Mouse (Mus musculus) limb, embryonic 14.5 days (tissue): ENCODE data around the gene Palb2. TPM values are rescaled to one million over a fixed set of nuclear protein-coding genes. Genes with fewer than 3 reads are reported as not detected.

Source experiments
- ATAC-seq: fragments of 200-750 bp; cut with Nextera tagmentation; 2 replicates; pipeline ENCODE4 v1.8.0; 2017; ENCODE audit warnings: low read depth, moderate number of reproducible peaks, moderate TSS enrichment; ENCODE audit not compliant: low FRiP score
- DNase-seq: peaks from one replicate; pipeline ENCODE4 v3.0.0-alpha.2; 2015; ENCODE audit warnings: low spot score
- H3K27ac ChIP-seq: fragments of 300-500 bp; sonication (generic); replicated peaks from 2 replicates; pipeline ENCODE4 v1.5.1; 2014; ENCODE audit warnings: low read depth, mild to moderate bottlenecking, low read length, moderate library complexity, mixed read lengths
- H3K27me3 ChIP-seq: fragments of 300-500 bp; sonication (generic); 2 replicates; pipeline ENCODE4 v1.6.1; 2014; ENCODE audit warnings: low read length, mixed read lengths; ENCODE audit not compliant: control insufficient read depth, insufficient read depth
- H3K36me3 ChIP-seq: fragments of 300-500 bp; sonication (generic); 2 replicates; pipeline ENCODE4 v1.6.1; 2014; ENCODE audit warnings: mild to moderate bottlenecking, low read length, moderate library complexity, mixed read lengths; ENCODE audit not compliant: control insufficient read depth, insufficient read depth
- H3K4me1 ChIP-seq: fragments of 300-500 bp; sonication (generic); 2 replicates; pipeline ENCODE4 v1.6.1; 2014; ENCODE audit warnings: antibody characterized with exemption, low read length, mixed read lengths; ENCODE audit not compliant: control insufficient read depth, insufficient read depth
- H3K4me2 ChIP-seq: fragments of 300-500 bp; sonication (generic); replicated peaks from 2 replicates; pipeline ENCODE4 v1.6.1; 2014; ENCODE audit warnings: low read depth, mild to moderate bottlenecking, low read length, moderate library complexity; ENCODE audit not compliant: severe bottlenecking
- H3K4me3 ChIP-seq: fragments of 300-500 bp; sonication (generic); replicated peaks from 2 replicates; pipeline ENCODE4 v1.5.1; 2014; ENCODE audit warnings: low read length
- H3K9ac ChIP-seq: fragments of 300-500 bp; sonication (generic); 2 replicates; pipeline ENCODE4 v1.6.1; 2014; ENCODE audit warnings: mild to moderate bottlenecking, low read depth, low read length, moderate library complexity; ENCODE audit not compliant: severe bottlenecking
- H3K9me3 ChIP-seq: fragments of 300-500 bp; sonication (generic); 2 replicates; pipeline ENCODE4 v1.6.1; 2016; ENCODE audit warnings: low read length; ENCODE audit not compliant: control insufficient read depth
- POLR2A ChIP-seq: fragments of 200-500 bp; IDR thresholded peaks from 2 replicates; pipeline ENCODE4 v1.8.0; 2012; ENCODE audit warnings: inconsistent platforms, mild to moderate bottlenecking, moderate library complexity, borderline replicate concordance; ENCODE audit not compliant: insufficient read depth, insufficient read length; ENCODE audit errors: extremely low read depth
- WGBS: fragments of 180-500 bp; shearing (Covaris S2); extraction: QIAGEN DNeasy Blood & Tissue Kit; methylation state at CpG from one replicate; pipeline ENCODE4 v1.1.7; 2014; 5-methylcytosine and 5-hydroxymethylcytosine counted together
- polyA plus RNA-seq, 2 experiments: library from polyadenylated mRNA; depleted of rRNA in 1 of 2; stranded (reverse) in 1 of 2; unstranded in 1 of 2; fragments of >200 nt; fragmentation: Nextera tagmentation in 1 of 2; extraction: Ambion mirVana in 1 of 2; gene quantifications; 2 replicates each; pipeline versions ENCODE4 v1.2.1 to v1.2.3; 2012 to 2014

Gene Palb2
- polyA plus RNA-seq, 2 experiments: 9.1 to 12.6 TPM

DNA sequence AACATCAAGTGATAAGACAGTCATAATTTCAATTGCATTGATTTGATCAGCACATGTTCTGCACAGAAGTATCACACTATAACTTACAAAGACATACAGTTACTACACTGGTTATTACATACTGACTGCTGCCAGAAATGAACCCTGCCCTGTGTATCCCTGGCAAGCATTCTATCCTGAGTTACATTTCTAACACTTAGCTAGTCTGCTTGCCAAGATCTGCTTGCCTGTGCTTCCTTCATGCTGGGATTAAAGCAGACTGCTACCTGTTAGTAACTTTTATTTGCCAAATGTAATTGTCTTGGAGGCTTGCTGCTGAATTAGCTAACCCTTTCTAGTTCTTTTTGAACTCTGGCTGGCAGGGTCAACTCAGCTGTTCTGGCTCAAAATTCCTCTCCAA lies 8.2 kb upstream of the Palb2 start:
- Histone ChIP-seq H3K9ac (no peak overlapping the region), H3K27ac (no peak overlapping the region), H3K4me3 (no peak overlapping the region), H3K27me3 (no peaks in the 10 kb centered on the region), H3K4me1 (no peaks in the 10 kb centered on the region), H3K4me2 (no peak overlapping the region), H3K36me3 (peaks cover 92% of the 10 kb centered on the region), H3K9me3 (no peaks in the 10 kb centered on the region)
- TF ChIP-seq POLR2A: no peak
- DNase-seq: no peak
- no peak for ATAC-seq

DNA sequence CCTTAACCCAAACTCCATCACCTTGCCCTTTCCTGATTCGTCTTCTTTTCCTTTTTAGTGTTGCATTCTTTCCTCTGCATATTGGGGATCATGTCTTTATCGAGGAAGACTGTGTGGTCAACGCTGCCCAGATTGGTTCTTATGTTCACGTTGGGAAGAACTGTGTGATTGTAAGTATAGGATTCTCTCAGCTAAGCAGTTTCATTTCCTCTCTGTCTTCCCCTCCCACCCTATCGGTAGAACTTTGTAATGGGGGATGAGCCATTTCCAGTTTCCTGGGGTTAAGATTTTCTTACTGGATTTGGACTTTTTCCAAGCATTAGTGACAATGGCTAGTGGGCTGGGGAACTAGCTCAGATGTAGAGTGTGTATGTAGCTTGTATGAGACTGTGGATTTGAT lies 5.4 kb upstream of the Palb2 start:
- no peak for ATAC-seq
- DNase-seq: no peak
- 90% methylated on average over 5 of the region's 5 CpGs for WGBS
- Histone ChIP-seq H3K36me3 (peaks cover 83% of the 10 kb centered on the region), H3K4me1 (peaks cover 6% of the 10 kb centered on the region; the same call in 1 of the 2 replicates), H3K9ac (no peak overlapping the region), H3K9me3 (no peaks in the 10 kb centered on the region), H3K27me3 (no peaks in the 10 kb centered on the region), H3K4me3 (no peak overlapping the region), H3K27ac (no peak overlapping the region), H3K4me2 (no peak overlapping the region)
- TF ChIP-seq POLR2A: no peak

DNA sequence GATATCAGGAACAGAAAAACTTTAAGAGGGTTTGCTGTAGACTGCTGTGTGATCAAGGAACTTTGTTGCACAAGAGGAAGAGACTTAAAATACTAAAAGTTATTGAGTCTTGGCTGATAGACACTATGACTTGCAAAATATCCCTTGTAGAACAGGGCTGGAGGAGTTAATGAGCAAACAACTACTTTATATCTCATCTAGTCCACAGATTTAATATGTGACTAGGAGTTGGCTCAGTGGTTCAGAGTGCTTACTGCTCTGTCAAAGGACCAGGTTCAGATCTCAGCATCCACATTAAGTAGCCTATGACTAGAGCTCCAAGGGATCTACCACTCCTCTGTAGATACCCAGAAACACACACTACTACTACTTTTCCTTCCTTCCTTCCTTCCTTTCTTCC lies 4.3 kb upstream of the Palb2 start:
- no peak overlapping the region for H3K4me2 ChIP-seq
- H3K4me3 ChIP-seq: no peak overlapping the region
- no peak for DNase-seq
- H3K36me3 ChIP-seq: peaks cover 74% of the 10 kb centered on the region
- no peak for TF ChIP-seq POLR2A
- H3K4me1 ChIP-seq: peaks cover 6% of the 10 kb centered on the region; the same call in 1 of the 2 replicates
- ATAC-seq: no peak
- no peaks in the 10 kb centered on the region for H3K27me3 ChIP-seq
- no peak overlapping the region for H3K27ac ChIP-seq
- H3K9ac ChIP-seq: no peak overlapping the region
- no peaks in the 10 kb centered on the region for H3K9me3 ChIP-seq

DNA sequence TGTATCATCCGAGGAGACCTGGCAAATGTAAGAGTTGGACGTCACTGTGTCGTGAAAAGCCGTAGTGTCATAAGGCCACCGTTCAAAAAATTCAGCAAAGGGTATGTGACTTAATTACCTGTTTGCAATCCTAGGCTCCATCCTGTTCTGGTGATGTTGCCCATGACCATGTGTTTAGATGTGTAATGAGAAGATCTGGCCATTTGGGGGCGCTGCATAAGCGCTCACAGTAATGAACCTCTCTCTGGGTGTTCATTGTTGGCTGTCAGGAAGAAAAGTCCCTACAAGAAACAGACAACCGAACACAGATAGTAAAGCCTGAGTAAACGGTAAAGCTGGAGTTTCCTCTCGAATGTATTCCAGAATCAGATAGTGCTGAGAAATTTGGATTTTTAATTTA lies 2.3 kb upstream of the Palb2 start:
- ATAC-seq: no peak
- Histone ChIP-seq H3K9me3 (no peaks in the 10 kb centered on the region), H3K36me3 (peaks cover 55% of the 10 kb centered on the region), H3K27me3 (no peaks in the 10 kb centered on the region), H3K27ac (no peak overlapping the region), H3K4me3 (no peak overlapping the region), H3K4me1 (peaks cover 6% of the 10 kb centered on the region; the same call in 1 of the 2 replicates), H3K4me2 (no peak overlapping the region), H3K9ac (no peak overlapping the region)
- DNase-seq: no peak
- no peak for TF ChIP-seq POLR2A
- 72% methylated on average over 10 of the region's 10 CpGs for WGBS

DNA sequence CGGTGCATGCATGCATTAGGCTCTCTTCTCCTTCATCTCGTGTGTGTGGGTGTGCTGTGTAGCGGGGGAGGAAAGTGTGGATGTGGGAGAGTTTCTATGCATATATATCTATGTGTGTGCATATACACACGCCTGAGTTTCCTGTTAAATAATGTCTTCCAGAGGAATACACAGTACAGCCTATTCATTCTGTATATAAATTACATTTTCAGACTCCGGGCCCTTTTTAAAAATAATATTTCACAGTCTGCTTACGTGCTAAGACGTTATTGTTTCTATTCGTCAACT lies 497 bp upstream of the Palb2 start:
- WGBS: 19% methylated on average over 8 of the region's 8 CpGs
- TF ChIP-seq POLR2A: no peak
- peak overlapping the region; percentile 61 for H3K4me2 ChIP-seq
- peak overlapping the region; percentile 78 for H3K9ac ChIP-seq
- H3K27me3 ChIP-seq: no peaks in the 10 kb centered on the region
- no peak overlapping the region for H3K27ac ChIP-seq
- peaks cover 6% of the 10 kb centered on the region; the same call in 1 of the 2 replicates for H3K4me1 ChIP-seq
- ATAC-seq (peak; percentile 21; the same call in 1 of the 2 replicates), DNase-seq (no peak)
- no peaks in the 10 kb centered on the region for H3K9me3 ChIP-seq
- peaks cover 38% of the 10 kb centered on the region for H3K36me3 ChIP-seq
- H3K4me3 ChIP-seq: peak overlapping the region; percentile 92

DNA sequence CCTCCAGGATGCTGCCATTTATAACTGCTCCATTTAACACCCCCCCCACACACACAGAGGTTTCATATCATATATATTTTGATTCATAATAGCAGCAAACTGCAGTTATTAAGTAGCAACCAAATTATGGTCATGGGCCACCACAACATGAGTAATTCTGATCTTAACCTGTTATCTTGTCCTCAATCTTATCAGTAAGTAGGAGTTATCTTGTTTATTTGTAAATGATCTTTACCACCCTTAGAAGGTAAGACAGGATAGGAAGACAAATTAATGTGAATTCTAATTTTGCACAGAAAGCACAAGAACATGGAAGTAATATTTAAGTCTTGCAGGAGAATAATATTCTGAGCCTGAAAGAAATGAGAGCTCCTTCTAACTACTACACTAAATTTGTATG lies 951 bp downstream of the Palb2 start:
- peaks cover 34% of the 10 kb centered on the region for H3K36me3 ChIP-seq
- no peaks in the 10 kb centered on the region for H3K9me3 ChIP-seq
- peak overlapping the region; percentile 92 for H3K4me3 ChIP-seq
- DNase-seq (no peak), ATAC-seq (no peak)
- no peak overlapping the region for H3K9ac ChIP-seq
- TF ChIP-seq POLR2A: no peak
- H3K27me3 ChIP-seq: no peaks in the 10 kb centered on the region
- peaks cover 6% of the 10 kb centered on the region; the same call in 1 of the 2 replicates for H3K4me1 ChIP-seq
- H3K27ac ChIP-seq: no peak overlapping the region
- H3K4me2 ChIP-seq: peak overlapping the region; percentile 56
